Mouse (Mus musculus): ENCODE measurements around the gene Myzap.

DNA sequence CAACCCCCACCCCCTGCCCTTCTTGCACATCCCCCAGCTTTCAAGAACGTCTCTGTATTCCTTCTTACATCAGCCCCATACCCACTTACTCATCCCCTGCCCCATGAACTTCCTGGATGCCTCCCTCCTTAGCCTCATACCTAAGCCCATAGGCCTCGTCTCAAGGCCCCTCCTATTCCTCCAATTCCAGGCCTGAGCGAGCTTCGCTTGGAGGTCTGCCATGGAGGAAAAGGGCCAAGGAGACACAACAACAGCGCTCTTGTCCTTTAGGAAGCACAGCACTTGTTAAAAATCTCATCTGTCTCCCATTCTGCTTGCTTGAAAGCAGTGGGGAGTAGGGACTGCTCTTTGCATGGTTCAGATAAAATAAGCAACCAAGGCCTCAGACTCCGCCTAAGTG, 36.1 kb upstream of the Myzap start:
- TF ChIP-seq EP300 (IDR thresholded peaks at IDR 0.05; ENCODE audit: low read depth) (no peak), CTCF (IDR thresholded peaks at IDR 0.05; ENCODE audit: low read depth) (no peak)
